Mouse (Mus musculus) urinary bladder, postnatal 14 days (tissue): ENCODE data around the gene Arl8a.
"Not testable (repeated sequence)": the region's sequence is repeated elsewhere in the genome, so short reads cannot be mapped to it uniquely, and the experiment has no call there.

Experiments
- DNase-seq: peaks from one replicate; pipeline ENCODE4 v3.0.0; 2021; ENCODE audit warnings: low spot score

The Arl8a gene

DNA sequence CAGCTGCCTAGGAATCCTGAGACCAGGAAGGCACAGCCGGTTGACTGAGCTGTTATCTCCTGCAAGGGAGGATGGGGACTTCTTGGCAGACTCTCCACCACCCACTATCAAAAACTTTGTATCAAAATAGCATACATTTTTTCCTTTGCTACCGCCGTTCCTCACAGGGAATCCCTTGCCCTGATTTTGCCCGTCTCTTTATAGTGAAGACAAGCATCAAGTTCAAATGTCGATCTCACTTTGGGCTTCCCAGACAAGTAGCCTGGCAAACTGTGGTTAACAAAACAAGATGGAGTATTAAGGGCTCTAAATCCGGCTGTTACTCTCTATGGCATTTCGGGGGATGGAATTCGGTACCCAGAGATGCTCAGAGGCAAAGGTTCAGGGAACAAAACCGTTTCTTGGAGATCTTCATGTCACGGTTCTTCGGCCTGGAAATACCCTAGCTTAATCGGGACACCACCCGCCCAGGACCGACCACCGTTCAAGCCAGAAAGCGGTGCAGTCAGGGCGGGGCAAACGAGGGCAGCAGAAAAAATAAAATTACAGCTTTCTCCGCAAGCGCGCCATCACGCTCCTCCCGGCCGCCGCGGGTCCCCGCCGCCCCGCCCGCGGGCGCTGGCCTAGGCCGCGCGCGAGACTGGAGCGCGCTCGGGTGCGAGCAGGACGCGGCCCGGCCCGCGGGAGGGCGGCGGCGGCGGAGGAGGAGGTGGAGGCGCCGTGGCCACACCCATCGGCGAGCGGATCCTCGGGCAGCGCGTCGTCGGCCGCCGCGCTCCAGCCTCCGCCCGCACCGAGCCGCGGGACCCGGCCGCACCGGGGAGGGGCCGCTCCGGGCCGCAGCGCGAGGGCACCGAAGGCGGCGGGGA lies at the start of gene Arl8a:
Arl8a (plus strand) TSS at position 748 of the 869 bp plus-strand sequence.
- DNase-seq: peak; percentile 86

GRCm38 (mm10) chr1:135097441-135097840 lies 49.2 kb upstream of the Arl8a start:
- no peak for DNase-seq

- DNase-seq: peak; percentile 18
Observed at GRCm38 (mm10) chr1:135098441-135098840, 48.2 kb upstream of the Arl8a start.

GRCm38 (mm10) chr1:135100400-135100799 lies 46.2 kb upstream of the Arl8a start:
- no peak for DNase-seq

DNA sequence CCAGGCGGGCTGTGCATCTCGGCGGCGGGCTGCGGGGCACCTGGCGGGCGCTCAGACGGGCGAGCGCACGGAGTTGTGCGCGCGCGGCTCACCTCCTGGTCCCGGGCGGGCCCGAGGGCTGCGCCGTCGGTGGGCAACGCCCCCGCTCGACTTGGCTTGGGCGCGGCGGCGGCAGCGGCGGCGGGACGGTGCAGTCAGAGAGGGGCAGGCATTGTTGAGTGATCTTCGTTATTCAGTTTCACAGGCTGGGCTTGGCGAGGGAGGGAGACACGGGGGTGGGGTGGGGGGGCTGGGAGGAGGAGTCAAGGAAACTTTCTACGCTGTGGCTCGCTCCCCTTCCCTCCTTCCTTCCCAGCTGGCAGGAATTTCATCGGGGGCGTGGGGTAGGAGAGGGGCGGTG lies 41.5 kb upstream of the Arl8a start, which contains the start of gene Lgr6:
Lgr6 (minus strand) TSS at position 153 of the 400 bp plus-strand sequence.
- no peak for DNase-seq

- peak; percentile 76 for DNase-seq
Observed at GRCm38 (mm10) chr1:135105951-135106350, 40.7 kb upstream of the Arl8a start.

- peak; percentile 41 for DNase-seq
Observed at GRCm38 (mm10) chr1:135108611-135109010, 38.0 kb upstream of the Arl8a start.

DNA sequence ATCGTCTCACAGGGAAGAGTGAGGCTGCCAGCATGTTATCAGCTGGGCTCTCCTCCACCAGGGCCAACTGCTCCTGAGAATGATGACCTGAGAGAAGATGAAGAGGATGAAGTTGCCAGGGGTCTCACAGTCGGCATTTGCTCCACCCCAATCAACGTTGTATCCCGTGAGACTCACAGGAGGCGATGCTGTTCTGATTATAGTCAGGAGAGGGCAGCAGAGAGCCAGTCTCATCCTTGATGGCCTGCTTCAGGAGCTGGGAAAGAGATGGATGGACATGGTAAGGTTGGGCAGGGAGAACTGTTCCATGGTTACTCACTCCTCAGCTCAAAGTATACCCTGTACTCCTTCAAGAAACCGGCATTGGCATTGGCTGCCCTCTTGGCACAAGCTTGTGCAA lies 36.5 kb upstream of the Arl8a start:
- DNase-seq: peak; percentile 76

DNA sequence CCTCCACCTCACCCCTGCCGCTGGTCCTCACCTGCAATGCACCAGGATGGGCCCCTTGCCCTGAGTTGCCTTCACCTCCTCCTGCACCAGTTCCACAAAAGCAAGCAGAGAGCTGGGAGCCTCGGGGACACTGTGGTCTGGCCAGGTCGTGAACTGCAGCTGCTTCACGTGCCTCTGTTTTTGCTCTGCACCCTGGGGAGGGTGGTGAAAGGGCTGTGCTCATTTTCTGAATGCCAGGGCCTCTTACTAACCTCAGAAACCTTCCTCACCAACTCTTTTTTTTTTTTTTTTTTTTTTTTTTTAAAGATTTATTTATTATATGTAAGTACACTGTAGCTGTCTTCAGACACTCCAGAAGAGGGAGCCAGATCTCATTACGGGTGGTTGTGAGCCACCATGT lies 35.4 kb upstream of the Arl8a start:
- DNase-seq: not testable (repeated sequence)

- peak; percentile 37 for DNase-seq
Observed at GRCm38 (mm10) chr1:135112661-135113060, 34.0 kb upstream of the Arl8a start.

DNA sequence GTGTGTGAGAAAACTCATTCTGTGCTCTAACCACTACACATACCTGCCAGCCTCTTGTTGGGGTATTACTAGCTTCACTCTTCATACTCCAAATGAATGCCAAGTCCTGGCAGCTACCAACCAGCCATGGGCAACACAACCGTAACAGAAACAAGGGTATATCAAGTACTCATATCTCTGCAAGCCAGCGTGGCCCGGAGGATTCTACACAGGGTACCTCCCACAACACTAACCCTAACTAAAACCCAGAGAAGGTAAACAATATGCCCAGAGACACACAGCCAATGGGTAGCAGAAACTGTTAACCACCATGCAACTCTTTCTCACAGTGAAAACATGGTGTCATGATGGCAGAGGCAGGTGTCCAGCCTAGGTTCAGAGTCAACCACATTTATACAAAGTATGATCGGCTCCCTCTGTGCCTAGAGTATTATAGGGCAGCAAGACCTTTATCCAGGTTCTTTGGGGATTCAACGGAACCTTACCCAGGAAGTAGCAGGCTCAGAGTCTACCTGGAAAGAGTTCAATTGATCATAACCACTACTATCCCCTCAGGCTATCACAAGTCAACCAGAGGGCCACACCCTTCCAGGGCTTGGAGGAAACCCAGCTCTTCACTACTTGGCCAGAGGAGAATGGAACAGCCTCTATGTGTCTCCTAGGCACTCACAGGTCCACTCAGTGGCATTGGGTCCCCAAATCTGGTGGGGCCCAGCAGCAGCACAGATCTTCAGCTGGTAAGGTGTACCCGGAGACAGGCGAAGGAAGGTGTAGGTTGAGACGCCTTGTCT lies 21.9 kb upstream of the Arl8a start:
- DNase-seq: no peak

DNA sequence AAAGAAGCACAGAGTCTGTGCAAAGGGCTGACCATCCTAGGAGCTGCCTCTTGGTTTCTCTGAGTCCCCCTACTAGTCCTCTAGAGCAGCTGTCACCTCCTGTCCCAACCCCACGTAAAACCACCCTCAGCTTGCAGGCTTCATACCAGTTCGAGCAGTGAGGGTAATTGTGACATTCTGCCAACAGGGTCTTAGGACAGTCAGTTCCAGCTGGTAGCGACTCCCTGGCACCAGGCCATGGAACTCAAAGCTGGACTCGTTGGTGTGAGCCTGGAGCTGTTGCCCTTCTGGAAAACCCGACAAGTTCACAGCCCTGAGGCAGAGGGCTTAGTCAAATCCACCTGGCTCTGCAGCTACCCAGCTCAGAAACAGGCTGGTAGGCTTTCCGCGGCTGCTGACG lies 20.6 kb upstream of the Arl8a start:
- DNase-seq: no peak

DNA sequence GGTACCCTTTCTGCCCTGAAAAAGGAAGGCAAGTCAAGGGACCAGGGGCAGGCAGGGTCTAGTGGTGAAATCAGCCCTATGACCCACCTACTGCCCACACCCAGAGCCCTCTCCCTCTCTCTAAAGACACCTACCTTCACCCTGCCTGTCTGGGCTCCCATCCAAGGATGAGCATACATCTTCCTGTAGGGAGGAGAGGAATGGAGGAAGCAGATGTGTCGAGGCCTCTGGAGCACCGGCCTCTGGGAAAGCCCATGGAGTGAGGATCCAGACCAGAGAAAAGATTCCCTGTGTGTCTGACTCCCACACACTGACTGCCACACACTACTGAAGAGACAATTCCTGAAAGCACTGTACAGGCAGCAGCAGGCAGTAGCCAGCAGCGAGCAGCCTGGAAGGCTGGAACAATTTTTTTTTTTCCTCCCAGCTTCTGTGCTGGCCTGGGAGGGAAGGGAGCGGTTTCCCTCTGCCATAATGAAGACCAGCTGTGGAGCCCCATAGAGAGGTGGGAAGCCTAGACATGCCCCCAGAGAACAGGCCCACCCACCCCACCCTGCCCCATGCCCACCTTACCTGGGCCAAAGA lies 20.1 kb upstream of the Arl8a start:
- no peak for DNase-seq

GRCm38 (mm10) chr1:135128011-135128441 lies 18.6 kb upstream of the Arl8a start:
- DNase-seq: no peak

DNA sequence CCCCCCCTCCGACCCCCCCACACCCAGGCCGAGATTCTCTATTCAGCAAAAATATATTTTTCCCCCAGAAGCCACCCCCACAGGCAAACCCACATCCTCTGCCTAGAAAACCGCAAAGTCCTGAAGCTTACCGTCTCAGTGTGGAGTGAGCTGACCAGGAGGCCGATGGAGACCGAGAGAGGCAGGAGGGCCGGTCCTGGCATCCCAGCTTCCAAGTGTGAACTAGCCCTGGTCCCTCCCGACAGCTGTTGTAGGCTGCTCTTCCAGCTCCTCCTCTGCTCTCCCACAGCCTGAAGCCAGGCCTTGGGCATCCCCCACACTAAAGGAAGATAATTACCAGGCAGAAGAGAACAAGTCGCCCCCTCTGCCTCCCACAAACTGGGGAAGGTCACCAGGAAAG lies 17.6 kb upstream of the Arl8a start:
- DNase-seq: no peak

GRCm38 (mm10) chr1:135129543-135130183 lies 17.0 kb upstream of the Arl8a start:
- DNase-seq: no peak

DNA sequence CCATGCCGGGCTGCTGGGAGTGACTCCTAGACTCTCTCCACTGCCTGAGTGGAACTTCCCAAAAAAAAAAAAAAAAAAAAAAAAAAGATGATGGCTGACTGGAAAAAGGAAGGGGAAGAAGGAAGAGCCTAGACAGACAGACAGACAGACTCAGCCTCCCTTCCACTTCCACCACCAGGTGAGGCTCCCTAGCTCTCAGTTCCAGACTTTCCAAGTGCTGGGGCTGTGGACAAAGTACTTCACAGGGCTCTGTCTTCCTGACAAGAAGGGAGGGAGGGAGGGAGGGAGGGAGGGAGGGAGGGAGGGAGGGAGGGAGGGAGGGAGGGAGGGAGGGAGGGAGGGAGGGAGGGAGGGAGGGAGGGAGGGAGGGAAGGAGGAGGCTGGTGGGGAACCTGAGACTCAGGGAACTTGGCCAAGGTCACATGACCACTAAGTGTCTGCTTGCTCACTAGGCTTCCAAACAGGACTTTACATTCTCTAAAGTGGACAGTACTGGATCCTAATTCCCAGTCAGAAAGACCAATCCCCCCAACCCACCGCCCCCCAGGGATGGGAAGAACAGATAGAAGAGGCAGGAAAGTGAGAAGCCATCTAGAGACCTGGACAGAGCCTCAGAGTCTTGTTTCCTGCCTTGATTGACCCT lies 16.1 kb upstream of the Arl8a start:
- DNase-seq: no peak

GRCm38 (mm10) chr1:135131034-135131433 lies 15.6 kb upstream of the Arl8a start:
- no peak for DNase-seq

DNA sequence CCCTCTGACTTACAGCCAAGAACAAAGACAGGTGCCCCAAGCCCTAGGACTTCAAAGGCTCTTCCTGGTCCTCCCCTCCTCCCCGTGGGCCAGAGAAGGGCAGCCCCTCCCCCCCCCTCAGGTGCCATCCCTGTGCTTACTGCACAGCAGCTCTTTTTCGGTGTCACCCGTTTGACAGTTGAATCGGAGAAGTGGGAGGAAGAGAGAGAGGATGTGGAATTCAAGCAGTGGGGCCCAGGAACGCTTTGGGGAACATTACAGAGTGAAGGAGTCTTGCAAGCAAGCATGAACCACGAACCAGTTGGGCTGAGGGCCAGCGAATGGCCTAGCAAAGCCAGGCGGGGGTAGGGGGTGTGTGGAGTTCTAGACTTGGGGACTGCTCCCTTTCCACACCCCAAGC lies 15.1 kb upstream of the Arl8a start:
- no peak for DNase-seq

DNA sequence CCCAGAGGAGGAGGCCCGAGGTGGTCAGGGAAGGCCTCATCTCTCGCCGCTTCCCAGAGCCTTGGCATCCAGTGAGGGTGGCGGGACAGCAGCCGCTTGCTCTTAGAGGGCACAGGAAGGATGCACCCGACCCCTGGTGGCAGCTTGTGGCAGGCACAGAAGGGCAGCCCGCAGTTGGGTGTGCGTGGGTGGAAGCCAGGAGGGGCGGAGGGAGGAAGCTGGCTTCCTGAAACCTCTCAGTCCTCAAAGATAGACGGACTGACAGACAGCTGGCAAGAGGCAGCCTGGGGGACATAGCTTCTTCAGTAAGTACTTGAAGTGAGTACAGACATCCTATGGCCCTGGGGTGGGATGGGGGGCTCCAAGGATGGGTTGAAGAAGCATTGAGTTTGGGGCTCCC lies 14.2 kb upstream of the Arl8a start, which contains the start of gene Ptpn7:
Ptpn7 (plus strand) TSS at position 228 of the 400 bp plus-strand sequence.
- DNase-seq: peak; percentile 72

- no peak for DNase-seq
Observed at GRCm38 (mm10) chr1:135132893-135133369, 13.7 kb upstream of the Arl8a start.
